In genomic region chr7:112856121-112856571, GRCm38 (mm10) we compare ENCODE assay signal across 10 mouse cellular contexts.
A peak's percentile ranks its signal among the peaks of the same experiment; 100 is the strongest.
DNase-seq lines count a peak whose midpoint lies in the region; ATAC-seq lines count a peak whose summit lies in the region.
"Had no signal": no experiment of that assay in that cellular context is flagged by ENCODE, and none has a peak within 500 bp of the region (broad histone marks: within the 10 kb centered on the region; RNA-seq: fewer than 3 reads in every experiment).

No protein-coding gene starts in this region.

- no peak overlapping the region for H3K4me3 ChIP-seq in heart, embryonic 10.5 days
- H3K4me3 ChIP-seq in embryonic facial prominence, embryonic 14.5 days (ENCODE audit: low read depth, low read length), result no peak overlapping the region
- H3K4me3 ChIP-seq: kidney, embryonic 15.5 days had no signal

- no peaks in the 10 kb centered on the region for H3K27me3 ChIP-seq in heart, embryonic 10.5 days (ENCODE audit: insufficient read depth, poor library complexity, severe bottlenecking)
- H3K27me3 ChIP-seq in embryonic facial prominence, embryonic 14.5 days (replicated peaks; ENCODE audit: control insufficient read depth, insufficient read depth, low read length), result no peaks in the 10 kb centered on the region
- H3K27me3 ChIP-seq: kidney, embryonic 15.5 days had no signal

- H3K9ac ChIP-seq in embryonic facial prominence, embryonic 14.5 days (ENCODE audit: low read depth, low read length), result no peak overlapping the region
- H3K9ac ChIP-seq: kidney, embryonic 15.5 days had no signal

- peaks cover 36% of the 10 kb centered on the region for H3K36me3 ChIP-seq in heart, embryonic 10.5 days
- H3K36me3 ChIP-seq in embryonic facial prominence, embryonic 14.5 days (ENCODE audit: control insufficient read depth, insufficient read depth, low read length), result peaks cover 25% of the 10 kb centered on the region; the same call in 1 of the 2 replicates

- 37% methylated on average over 7 of the region's 7 CpGs for WGBS in heart, embryonic 10.5 days
- WGBS in embryonic facial prominence, embryonic 14.5 days, result 22% methylated on average over 7 of the region's 7 CpGs

- DNase-seq in heart, embryonic 10.5 days (ENCODE audit: low spot score), result no peak
- no peak for DNase-seq in heart, adult 8-10 months (ENCODE audit: low spot score)
- peak; percentile 94 for DNase-seq in cerebellum, adult 11 months
- DNase-seq in embryonic facial prominence, embryonic 14.5 days (ENCODE audit: low spot score), result no peak
- DNase-seq in layer of hippocampus, postnatal 14 days (ENCODE audit: low spot score in 2 of 2), result peak; percentile 56 to 62
- DNase-seq in urinary bladder, adult 2 months (ENCODE audit: low spot score), result no peak
- no peak for DNase-seq in lung, postnatal 14 days
- no peak for DNase-seq in urinary bladder, postnatal 14 days (ENCODE audit: low spot score)
- DNase-seq: lung, adult 2 months had no signal

- H3K9me3 ChIP-seq in heart, embryonic 10.5 days, result no peaks in the 10 kb centered on the region
- H3K9me3 ChIP-seq in embryonic facial prominence, embryonic 14.5 days (ENCODE audit: control insufficient read depth, low read length), result no peaks in the 10 kb centered on the region
- H3K9me3 ChIP-seq: kidney, embryonic 15.5 days had no signal

- H3K27ac ChIP-seq in heart, embryonic 10.5 days, result peak overlapping the region; percentile 56; the same call in 1 of the 2 replicates
- H3K27ac ChIP-seq in embryonic facial prominence, embryonic 14.5 days (replicated peaks; ENCODE audit: low read depth, low read length), result peak overlapping the region; percentile 8; the same call in 1 of the 2 replicates
- H3K27ac ChIP-seq: kidney, embryonic 15.5 days had no signal

- H3K4me1 ChIP-seq in heart, embryonic 10.5 days, result peaks cover 51% of the 10 kb centered on the region
- peaks cover 28% of the 10 kb centered on the region for H3K4me1 ChIP-seq in embryonic facial prominence, embryonic 14.5 days (ENCODE audit: control insufficient read depth, insufficient read depth, low read length)

- peak; percentile 41; the same call in 1 of the 2 replicates for ATAC-seq in embryonic facial prominence, embryonic 14.5 days (ENCODE audit: low read depth)

- H3K4me2 ChIP-seq in embryonic facial prominence, embryonic 14.5 days (ENCODE audit: low read depth, low read length), result no peak overlapping the region
- H3K4me2 ChIP-seq: kidney, embryonic 15.5 days had no signal

Comparison
In these comparisons a context has a peak if more than half of its experiments do, and no peak if none do; other contexts are left out.
1. DNase-seq: peak in cerebellum, adult 11 months (single experiment) and layer of hippocampus, postnatal 14 days (2 of 2); none in heart, embryonic 10.5 days (single experiment), heart, adult 8-10 months (single experiment), embryonic facial prominence, embryonic 14.5 days (single experiment), urinary bladder, adult 2 months (single experiment), lung, postnatal 14 days (single experiment) and urinary bladder, postnatal 14 days (single experiment).